Mouse (Mus musculus) adrenal gland, postnatal 10 days (tissue): ENCODE measurements around the gene Slc4a2. TPM values are rescaled to one million over a fixed set of nuclear protein-coding genes. Genes with fewer than 3 reads are reported as not detected.

Experiments used
- DNase-seq: peaks from one replicate; pipeline ENCODE4 v3.0.0; 2021; ENCODE audit warnings: mixed read lengths
- total RNA-seq, 2 experiments: library from RNA; stranded (reverse); gene quantifications; 2 replicates each; pipeline ENCODE4 v1.2.3; 2021

Slc4a2 gene
- total RNA-seq, 2 experiments from 2014 or later: 58.7 to 60.9 TPM

DNA sequence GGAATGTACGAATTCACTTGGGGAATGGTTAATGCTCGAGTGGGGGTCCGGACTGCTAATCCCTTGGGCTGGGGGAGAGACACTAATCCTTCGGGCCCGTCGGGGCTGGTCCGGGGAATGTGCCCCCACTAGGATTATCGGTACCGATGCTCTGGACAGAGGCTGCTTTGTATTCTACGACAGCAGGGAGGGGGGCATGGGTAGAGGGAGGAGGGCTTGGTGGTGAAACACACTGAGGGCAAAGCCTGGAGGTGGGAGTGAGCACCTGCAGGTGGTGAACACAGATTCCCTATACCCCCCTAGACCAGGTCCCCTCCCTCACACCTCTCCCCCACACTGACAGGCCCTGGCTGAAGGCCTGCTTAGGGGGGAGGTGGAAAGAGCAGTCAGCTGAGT, 2.4 kb downstream of the Slc4a2 start:
- peak; percentile 21 for DNase-seq

DNA sequence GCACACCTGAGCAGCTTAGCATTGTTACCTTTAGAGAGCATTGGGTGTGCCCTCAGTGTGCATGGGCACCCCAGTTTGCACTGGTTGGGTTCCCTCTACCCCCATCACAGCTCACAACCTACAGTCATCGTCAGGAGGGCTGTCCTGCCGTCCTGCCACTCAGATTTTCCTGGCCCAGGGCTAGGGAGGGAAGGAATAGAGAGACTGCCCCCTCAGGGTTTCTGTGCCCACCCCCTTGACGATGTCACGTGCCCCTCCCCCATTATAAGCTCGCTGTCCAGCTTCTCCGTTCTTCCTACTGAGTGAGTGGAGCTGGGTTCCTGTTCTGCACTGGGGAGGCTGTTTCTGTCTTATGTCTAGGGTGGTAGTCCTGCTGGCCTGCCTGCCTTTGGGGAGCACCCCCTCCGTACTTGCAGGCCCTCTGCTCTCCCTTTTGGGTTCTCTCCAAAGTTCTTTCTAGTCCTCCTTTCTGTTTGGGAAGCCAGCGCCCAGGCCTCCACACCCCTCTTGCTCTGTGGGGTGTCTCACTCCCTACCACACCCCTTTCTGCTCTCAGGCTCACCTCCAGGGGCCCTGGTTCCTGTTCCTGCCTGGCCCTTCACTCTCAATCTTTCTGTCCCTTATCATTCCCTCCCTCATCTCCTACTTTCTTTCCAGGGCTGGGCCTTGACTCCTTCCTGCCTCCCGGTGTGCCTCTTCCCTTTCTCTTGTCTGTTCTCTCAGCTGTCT, 3.1 kb downstream of the Slc4a2 start:
- DNase-seq: no peak

DNA sequence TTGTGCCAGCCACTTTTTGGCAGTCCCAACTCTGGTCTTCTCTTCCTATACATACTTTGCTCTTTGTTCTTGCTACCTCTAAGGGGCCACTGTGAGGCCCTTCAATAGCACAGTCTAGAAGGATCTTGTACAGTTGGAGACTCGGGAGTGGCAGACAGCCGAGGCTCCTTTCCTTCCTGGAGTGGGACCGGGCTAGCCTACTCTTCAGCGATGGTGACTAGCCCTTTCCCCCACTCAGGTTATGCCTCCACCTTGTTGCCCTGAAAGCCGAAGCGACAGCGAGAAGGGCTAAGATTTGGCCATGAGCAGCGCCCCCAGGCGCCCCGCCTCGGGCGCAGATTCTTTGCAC, 3.6 kb downstream of the Slc4a2 start:
- DNase-seq: no peak

DNA sequence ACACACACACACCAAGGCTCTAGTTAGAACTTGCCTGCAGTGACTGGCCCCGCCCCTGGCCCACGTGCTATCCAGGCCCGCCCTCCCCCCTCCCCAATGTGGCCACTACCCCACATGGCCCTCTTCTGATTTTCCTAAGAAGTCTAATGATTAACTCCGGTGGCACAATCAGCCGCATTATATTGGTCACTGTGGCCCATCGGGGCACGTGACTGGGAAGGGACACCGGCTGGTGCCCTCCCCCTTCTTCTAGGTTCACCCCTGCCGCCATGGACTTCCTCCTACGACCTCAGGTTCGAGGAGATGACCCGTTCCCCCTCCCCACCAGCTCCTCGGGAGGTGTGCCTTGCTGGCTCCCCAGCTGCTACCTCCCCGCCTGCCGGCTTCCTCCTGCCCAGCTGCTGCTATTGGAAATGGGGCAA, 4.4 kb downstream of the Slc4a2 start:
- peak; percentile 18 for DNase-seq

DNA sequence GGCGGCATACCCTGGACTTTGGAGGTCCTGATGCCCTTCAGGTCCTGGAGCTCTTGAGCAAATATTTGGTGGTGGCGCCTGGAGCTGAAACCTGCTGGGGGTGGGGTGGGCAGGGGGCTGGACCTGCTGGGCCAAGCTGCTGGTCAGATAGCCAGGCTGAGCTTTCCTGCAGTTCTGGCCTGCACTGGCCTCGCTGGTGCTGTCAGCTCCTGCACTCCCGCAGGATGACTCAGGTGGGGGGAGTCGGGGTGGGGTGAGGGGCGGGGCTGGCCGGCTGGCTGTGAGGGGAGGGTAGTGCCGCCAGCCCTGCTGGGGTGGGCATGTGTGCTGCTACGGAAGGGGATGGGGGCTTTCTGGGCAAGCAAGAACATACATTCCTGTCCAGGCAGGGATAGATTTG, 5.0 kb downstream of the Slc4a2 start:
- DNase-seq: peak; percentile 53

DNA sequence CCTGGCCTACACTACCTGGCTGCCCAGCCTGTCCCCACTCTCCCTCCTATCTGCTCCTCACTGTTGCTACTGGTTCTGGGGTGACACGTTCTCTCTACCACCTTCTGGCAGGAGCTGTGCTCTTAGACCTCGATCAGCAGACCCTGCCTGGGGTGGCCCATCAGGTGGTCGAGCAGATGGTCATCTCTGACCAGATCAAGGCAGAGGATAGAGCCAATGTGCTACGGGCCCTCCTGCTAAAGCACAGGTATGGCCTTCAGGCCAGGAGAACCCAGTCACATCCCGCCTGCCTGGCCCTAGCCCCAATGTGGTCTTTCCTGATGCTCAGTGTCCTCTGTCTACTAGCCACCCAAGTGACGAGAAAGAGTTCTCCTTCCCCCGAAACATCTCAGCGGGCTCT, 10.4 kb downstream of the Slc4a2 start:
- no peak for DNase-seq

DNA sequence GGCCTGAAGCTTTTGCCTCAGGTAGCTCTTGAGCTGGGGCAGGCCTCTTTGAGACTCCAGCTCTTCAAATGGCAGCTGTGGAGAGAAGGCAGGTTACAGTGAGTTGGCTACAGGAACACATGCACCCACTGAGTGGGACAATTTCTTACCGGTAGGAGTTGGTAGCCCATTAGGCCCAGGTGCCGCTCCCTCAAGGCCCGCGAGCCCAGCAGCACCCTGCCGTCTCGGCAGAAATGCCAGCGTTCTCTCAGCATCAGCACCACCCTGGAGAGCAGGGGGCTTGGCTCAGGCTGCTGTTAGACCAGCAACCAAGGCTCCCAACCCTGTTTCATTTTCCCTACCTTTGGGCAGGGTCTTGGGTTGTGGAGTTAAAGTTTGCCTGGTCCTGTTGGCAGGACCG, 17.6 kb downstream of the Slc4a2 start:
- no peak for DNase-seq

DNA sequence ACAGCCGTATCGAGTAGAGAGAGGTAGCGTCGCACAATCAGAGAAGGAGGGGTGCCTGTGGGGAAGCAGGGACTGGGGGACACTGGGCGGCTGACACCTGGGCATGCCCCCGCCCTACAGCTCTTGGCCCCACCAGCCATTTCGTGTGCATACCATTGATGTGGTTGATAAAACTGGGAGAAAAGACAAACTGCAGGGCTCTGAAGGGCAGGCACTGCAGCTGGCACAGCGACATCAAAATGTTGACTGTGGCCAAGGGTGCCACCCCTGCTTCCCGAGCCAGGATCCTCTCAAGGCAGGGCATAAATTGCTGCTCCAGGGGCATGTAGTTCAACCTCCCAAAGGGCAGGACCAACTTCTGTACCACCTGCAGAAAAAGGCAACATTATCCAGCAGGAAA, 18.4 kb downstream of the Slc4a2 start:
- DNase-seq: no peak

DNA sequence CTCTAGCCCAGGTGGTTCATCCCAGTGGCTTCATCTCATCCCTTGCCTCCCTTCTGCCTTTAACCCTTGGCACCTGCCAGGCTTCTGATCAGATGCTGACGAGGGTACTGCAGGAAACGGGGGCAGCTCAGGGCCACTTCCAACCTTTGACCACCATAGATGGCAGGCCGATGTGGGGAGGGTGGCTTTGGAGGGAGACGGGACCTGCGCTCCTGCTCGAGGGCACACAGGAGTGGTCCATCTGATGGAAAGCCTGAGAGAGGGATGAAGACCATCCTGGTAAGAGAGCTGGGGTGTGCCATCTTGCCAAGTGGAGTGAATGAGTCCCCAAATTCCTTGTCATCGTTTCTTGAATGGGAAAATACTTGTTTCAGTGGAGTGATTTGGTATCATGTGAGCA, 19.6 kb downstream of the Slc4a2 start:
- DNase-seq: no peak

DNA sequence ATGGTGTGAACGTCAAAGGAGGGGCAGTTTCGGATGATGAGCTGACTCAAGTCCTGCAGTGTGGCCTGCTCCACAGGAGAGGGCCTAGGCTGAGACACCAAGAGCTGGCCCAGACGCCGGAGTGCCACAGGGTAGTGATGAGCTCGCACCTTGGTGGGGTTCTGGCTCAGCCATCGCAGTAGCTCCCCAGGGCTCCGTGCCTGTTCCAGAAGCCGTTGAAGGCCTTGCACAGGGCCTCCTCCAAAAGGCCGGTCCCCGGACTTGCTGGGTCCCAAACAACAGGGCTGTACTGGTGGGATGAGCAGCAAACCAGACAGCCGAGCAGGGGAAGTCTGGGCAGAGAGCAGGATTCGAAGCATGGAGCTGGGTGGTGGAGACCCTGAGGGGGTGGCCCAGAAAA, 20.3 kb downstream of the Slc4a2 start:
- peak; percentile 17 for DNase-seq

DNA sequence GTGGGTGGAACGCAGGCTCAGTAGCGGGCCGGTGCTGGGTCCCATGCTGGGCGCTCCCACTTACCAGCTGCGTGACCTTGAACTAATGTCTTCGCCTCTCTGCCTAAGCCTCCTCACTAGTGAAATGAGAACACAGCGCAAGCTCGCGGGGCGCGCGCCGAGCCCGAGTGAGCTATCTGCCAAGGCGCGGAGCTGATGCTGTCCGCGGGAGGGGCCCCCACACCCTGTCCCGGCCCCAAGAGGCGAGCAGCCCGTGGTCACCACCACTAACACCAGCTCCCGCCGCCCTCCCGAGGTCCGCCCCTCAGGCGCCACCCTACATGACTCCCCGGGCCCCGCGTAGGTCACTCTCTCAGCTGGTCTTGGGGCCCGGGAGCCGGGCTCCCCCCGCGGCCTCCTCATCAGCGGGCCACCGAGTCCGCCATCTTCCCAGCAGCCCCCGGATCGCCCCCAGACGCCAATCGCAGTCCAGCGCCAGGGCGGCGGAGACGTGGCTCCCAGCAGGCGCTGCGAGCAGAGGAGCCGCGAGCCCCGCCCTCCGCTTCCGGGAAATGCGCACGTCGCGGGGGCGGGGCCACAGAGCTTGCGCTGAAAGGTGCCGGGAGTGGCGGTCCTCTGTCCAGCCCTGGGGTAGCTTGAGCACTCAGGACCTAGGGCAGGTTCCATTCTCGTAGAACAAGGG, 21.2 kb downstream of the Slc4a2 start, which contains the start of gene Fastk:
Gene Fastk, minus strand, starts transcription at position 542 of the 682 bp plus-strand sequence.
- peak; percentile 96 for DNase-seq

DNA sequence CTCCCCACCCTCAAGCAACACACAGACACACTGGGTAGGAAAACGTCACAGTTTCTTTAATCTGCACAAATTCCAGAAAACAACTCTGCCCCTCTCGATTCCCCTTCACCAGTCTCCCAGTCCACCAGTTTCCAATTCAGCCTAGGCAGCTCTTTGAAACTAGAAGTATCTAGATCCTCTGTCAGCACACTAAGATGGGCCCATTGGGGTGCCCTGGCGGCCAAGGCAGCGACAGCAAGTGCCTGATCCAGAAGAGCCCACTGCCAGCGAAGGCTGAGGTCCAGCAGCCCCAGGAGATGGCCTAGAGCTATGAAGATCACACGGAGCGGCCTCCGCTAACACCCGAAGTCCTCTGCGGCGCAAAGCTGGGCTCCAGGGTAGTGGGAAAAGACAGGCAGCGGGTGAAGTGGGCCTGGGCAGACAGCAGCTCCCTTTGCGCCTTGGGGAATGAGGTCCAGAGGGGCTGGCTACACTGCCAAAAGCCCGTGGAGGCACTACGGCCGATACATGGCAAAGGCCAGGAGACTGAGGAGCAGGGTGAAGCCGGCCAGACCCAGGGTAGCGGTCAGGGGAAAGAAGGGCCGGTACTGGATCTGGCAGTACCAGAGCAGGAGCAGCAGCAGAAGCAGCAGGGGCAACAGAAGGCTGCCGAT, 21.9 kb downstream of the Slc4a2 start:
- DNase-seq: peak; percentile 43

DNA sequence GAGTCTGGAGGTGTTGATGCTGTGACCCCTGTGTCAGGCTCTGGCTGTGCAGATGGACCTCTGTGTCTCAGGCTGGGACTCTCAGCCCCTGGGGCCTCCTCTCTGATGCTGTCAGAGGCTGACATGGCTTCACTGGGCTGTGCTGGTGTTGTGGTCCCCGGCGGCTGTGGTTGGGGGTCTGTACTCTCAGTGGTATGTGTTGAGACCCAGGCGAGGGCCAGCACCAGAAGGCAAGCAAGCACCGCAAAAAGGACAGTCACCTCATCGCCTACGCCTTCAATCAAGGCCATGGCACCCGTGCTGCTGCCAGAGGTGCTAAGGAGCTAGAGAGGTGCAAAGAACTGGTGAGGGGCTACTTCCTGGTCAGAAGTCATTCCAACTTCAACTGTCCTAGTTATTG, 23.0 kb downstream of the Slc4a2 start:
- no peak for DNase-seq

DNA sequence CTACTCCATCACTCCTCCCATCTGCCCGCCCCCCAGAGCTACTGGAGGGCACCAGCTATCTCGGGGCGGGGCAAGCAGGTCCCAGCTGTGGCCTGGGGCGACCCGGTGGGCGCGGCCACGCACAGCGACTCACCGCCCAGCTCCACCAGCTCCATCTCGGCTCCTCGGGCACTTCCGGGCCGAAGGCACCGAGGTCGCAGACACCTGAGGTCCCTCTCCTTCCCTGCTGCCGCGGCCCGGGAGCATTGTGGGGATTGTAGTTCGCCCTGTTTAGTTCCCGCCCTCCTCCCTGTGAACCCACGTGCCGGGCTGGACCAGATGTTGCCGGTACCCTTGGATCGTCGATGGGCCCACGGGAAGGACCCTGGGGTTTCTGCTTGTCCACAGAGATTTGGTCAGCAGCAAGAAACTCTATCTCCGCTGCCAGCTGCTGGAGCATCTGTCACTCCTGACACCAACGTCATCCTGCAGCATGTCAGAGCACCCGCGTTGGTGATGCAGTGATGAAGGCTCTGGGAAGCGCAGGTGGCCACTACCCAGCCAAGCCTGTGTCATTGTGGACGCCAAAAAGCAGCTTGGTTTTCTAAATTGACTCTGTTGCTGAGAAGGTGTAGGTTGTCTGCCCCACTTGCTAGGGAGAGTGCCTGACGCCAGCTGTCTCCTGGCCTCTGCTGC, 24.1 kb downstream of the Slc4a2 start, which contains the start of gene Tmub1:
Gene Tmub1, minus strand, starts transcription at position 231 of the 675 bp plus-strand sequence.
- peak; percentile 86 for DNase-seq

DNA sequence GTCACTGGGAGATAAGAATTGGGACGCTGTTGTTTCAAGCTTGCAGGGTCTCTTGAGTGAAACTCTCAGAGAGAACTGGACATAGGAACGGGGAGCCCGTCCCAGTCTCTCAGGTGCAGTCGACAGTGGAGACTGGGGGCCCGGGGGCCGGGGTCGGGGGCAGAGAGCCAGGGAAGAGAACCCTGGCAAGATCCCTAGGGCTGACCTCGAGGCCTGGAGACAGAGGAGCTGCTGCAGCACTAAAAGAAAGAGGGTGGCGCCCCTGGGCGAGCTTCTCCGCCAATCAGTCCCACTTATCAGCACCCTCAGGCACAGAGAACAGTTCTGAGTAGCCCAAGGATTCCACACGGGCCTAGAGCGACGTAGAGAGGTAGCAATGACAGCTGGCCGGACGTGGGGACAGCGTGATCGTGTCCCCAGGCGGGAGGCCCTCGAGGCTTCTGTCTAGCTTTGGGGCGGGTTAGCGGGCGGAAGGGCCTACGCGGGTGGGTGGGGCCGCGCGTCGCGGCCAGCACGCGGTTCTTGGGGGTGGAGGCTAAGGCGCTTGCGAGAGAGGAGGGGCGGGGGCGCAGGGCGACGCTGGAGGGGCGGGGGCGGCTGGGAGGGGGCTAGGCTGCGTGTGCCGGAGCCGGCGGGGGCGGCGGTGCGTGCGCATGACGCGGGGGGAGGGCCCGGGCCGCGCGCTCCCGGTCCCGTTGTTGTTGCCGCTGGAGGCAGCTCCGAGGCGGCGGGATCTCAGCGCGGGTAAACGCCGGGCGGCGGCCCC, 27.8 kb downstream of the Slc4a2 start:
- peak; percentile 94 for DNase-seq

DNA sequence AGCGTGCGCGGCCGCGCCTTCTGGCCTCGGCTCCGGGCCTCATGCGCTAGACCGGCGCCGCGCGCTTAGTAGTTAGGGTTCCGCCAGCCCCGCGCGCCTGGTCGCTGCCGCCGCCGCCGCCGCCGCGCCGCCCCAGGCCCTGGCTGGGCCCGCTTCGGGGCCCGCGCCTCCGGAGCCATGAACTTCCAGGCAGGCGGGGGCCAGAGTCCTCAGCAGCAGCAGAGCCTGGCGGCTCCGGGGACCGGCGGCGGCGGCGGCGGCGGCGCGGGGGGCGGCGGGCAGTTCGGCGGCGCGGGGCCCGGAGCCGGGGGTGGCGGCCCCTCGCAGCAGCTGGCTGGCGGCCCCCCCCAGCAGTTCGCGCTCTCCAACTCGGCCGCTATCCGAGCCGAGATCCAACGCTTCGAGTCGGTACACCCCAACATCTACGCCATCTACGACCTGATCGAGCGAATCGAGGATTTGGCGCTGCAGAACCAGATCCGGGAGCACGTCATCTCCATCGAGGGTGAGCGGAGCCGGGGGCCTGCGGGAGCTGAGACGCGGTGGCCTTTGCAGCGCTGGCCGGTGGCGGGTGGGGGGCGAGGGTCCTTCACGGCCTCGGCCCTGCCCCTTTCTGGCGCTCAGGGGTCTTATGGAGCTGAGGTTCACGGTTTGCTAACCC, 28.5 kb downstream of the Slc4a2 start, which contains the start of gene Agap3:
Gene Agap3, plus strand, starts transcription at position 148 of the 661 bp plus-strand sequence.
- DNase-seq: peak; percentile 61

DNA sequence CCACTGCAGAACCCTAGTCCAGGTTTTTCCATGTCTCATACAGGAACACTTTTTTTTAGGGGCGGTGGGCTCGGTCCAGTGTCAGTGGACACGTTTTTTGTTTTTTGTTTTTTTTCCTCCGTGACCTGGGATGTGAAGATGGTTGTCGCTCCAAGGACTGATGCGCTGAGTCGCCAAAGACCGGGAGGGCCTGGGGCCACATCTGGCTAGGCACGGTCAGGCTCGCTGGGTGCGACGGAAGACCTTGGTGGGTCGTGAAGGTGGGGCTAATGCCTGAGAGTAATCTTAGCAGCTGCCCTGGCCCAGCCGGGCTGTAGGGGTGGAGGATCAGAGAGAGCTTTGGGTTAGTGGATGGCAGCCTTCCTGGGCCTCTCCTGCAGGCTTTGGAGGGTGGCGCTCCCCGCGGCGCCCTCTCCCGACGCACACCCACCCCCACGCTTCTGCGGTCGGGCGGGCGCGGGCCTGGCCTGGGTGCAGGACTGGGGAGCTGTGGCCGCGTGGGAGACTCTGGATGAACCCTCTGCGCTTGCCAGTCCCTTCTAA, 29.1 kb downstream of the Slc4a2 start:
- DNase-seq: peak; percentile 46

DNA sequence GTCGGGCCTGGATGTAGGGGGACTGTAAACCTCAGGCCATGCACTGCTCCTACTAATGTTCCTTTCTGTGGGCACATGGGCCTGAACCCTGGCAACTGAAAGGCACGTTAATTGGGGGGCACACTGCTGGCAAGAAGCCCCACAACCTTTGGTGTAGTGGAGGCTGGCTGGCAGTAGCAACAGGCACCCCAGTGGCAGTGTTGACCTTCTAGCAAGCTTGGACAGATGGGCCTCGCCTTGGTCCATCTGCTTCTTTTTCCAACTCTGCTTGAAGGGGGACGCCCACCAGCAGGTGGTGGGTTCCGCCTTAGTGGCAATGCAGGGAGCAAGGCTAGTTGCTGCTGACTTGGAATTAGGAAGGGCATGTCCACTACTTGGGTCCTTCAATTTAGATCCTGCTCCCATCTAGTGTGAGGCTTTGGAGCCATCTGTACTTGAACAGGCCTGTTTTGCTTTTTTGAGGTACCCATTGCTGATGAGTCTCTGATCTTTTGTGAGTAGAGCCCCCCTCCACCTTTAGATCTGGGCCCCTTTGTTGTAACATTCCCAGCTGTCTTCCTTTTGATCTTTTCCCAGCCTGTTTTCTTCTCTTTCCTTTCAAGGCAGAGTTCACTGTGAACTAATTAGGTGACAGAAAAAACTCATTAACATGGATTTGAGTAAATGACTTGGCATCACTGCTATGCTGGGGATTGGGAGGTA, 29.8 kb downstream of the Slc4a2 start:
- no peak for DNase-seq

DNA sequence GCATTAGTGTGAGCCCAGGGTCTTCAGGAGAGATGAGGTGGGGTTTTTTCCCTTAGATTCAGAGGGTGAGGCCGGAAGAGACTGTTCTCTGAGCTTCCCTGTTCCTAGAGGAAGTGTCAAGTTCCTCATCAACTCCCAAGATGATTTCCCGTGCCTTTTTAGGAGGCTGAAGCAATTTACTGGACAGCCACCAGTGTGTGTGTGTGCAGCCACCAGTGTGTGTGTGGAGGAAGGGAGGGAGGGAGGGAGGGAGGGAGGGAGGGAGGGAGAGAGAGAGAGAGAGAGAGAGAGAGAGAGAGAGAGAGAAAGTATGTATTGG, 30.3 kb downstream of the Slc4a2 start:
- no peak for DNase-seq

DNA sequence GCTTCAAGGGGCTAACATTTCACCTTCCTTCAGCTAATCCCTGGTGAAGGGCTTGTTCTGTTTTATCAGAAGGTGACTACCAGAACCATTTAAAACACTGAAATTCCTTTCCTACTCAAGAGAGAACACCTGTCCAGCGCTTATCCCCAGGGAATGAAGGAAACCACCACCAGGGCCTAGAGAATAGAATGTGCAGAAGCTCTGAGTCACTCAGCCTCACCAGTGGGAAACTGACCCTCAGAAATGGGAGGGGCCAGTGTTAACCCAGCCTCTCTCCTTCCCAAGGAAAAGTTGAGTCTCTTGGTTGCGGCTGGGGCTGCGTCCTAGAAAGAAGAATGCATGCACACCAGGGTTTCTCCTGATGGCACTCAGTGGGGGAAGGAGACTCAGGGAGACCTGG, 31.4 kb downstream of the Slc4a2 start:
- peak; percentile 49 for DNase-seq

DNA sequence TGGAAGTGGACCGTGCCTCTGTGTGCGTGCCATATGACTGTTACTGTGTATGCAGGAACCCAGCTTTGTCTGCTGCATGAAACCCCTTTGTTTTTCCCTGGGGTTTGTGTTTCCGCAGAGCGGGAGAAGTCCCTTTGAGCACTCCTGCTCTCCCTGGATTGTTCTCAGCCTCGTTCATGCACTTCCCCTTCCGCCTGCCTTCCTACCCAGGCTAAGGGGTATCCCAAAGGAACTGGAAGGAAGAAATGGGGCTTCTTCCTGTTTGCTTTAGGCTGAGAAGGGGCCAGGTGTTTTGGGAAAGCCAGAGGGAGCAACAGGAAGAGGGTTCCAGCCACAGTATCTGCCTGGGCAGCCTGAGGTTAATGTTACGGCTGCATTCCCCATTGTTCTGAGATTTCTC, 32.0 kb downstream of the Slc4a2 start:
- no peak for DNase-seq
